Mouse (Mus musculus): ENCODE data around the gene Ptprt. TPM values are rescaled to one million over a fixed set of nuclear protein-coding genes. Genes with fewer than 3 reads are reported as not detected.
"Not testable (repeated sequence)": the region's sequence is repeated elsewhere in the genome, so short reads cannot be mapped to it uniquely, and the experiment has no call there.

Ptprt gene
- polyA plus RNA-seq, 1 experiment from 2014 or later: 2.4 TPM

- Histone ChIP-seq H3K4me1 (ENCODE audit: control insufficient read depth, insufficient read depth, low read length) (no peaks in the 10 kb centered on the region), H3K4me2 (ENCODE audit: low read depth, severe bottlenecking) (no peak overlapping the region), H3K9ac (ENCODE audit: low read length) (no peak overlapping the region), H3K36me3 (ENCODE audit: control insufficient read depth, insufficient read depth, low read length) (no peaks in the 10 kb centered on the region), H3K4me3 (ENCODE audit: low read depth, low read length) (no peak overlapping the region), H3K27me3 (ENCODE audit: control insufficient read depth, insufficient read depth, low read length) (no peaks in the 10 kb centered on the region), H3K27ac (replicated peaks; ENCODE audit: low read depth, low read length) (no peak overlapping the region), H3K9me3 (ENCODE audit: control insufficient read depth, low read length) (no peaks in the 10 kb centered on the region)
- DNase-seq (ENCODE audit: low spot score) (no peak), ATAC-seq (ENCODE audit: insufficient number of reproducible peaks, low FRiP score, low TSS enrichment, low read depth) (no peak)
- WGBS: 21% methylated on average over 2 of the region's 2 CpGs
Measured at GRCm38 (mm10) chr2:162212397-162212796, 448.6 kb downstream of the Ptprt start.

GRCm38 (mm10) chr2:162210564-162210963 is 450.4 kb downstream of the Ptprt start:
- H3K9me3 ChIP-seq (ENCODE audit: control insufficient read depth, low read length): no peaks in the 10 kb centered on the region
- H3K4me3 ChIP-seq (ENCODE audit: low read depth, low read length): no peak overlapping the region
- H3K4me2 ChIP-seq (ENCODE audit: low read depth, severe bottlenecking): no peak overlapping the region
- H3K36me3 ChIP-seq (ENCODE audit: control insufficient read depth, insufficient read depth, low read length): no peaks in the 10 kb centered on the region
- ATAC-seq (ENCODE audit: insufficient number of reproducible peaks, low FRiP score, low TSS enrichment, low read depth): no peak
- no peak overlapping the region for H3K27ac ChIP-seq (replicated peaks; ENCODE audit: low read depth, low read length)
- no peak for DNase-seq (ENCODE audit: low spot score)
- H3K4me1 ChIP-seq (ENCODE audit: control insufficient read depth, insufficient read depth, low read length): no peaks in the 10 kb centered on the region
- WGBS: 77% methylated on average over 6 of the region's 6 CpGs
- no peak overlapping the region for H3K9ac ChIP-seq (ENCODE audit: low read length)
- no peaks in the 10 kb centered on the region for H3K27me3 ChIP-seq (ENCODE audit: control insufficient read depth, insufficient read depth, low read length)

- DNase-seq (ENCODE audit: low spot score) (no peak), ATAC-seq (ENCODE audit: insufficient number of reproducible peaks, low FRiP score, low TSS enrichment, low read depth) (no peak)
- WGBS: 85% methylated on average over 5 of the region's 5 CpGs
Measured at GRCm38 (mm10) chr2:162197316-162197715, 463.6 kb downstream of the Ptprt start.

GRCm38 (mm10) chr2:162182621-162183475 is 478.1 kb downstream of the Ptprt start:
- Histone ChIP-seq H3K36me3 (ENCODE audit: control insufficient read depth, insufficient read depth, low read length) (no peaks in the 10 kb centered on the region), H3K4me3 (ENCODE audit: low read depth, low read length) (no peak overlapping the region), H3K27ac (replicated peaks; ENCODE audit: low read depth, low read length) (no peak overlapping the region), H3K27me3 (ENCODE audit: control insufficient read depth, insufficient read depth, low read length) (no peaks in the 10 kb centered on the region), H3K9ac (ENCODE audit: low read length) (no peak overlapping the region), H3K4me1 (ENCODE audit: control insufficient read depth, insufficient read depth, low read length) (no peaks in the 10 kb centered on the region), H3K9me3 (ENCODE audit: control insufficient read depth, low read length) (no peaks in the 10 kb centered on the region), H3K4me2 (ENCODE audit: low read depth, severe bottlenecking) (no peak overlapping the region)
- no peak for ATAC-seq (ENCODE audit: insufficient number of reproducible peaks, low FRiP score, low TSS enrichment, low read depth)
- no peak for DNase-seq (ENCODE audit: low spot score)
- WGBS: 86% methylated on average over 20 of the region's 20 CpGs

More at GRCm38 (mm10) chr2:162197316-162197715, 463.6 kb downstream of the Ptprt start:
- no peaks in the 10 kb centered on the region for H3K36me3 ChIP-seq (ENCODE audit: control insufficient read depth, insufficient read depth, low read length)
- H3K9me3 ChIP-seq (ENCODE audit: control insufficient read depth, low read length): no peaks in the 10 kb centered on the region
- no peaks in the 10 kb centered on the region for H3K27me3 ChIP-seq (ENCODE audit: control insufficient read depth, insufficient read depth, low read length)
- H3K9ac ChIP-seq (ENCODE audit: low read length): no peak overlapping the region
- no peak overlapping the region for H3K27ac ChIP-seq (replicated peaks; ENCODE audit: low read depth, low read length)
- H3K4me2 ChIP-seq (ENCODE audit: low read depth, severe bottlenecking): no peak overlapping the region
- H3K4me1 ChIP-seq (ENCODE audit: control insufficient read depth, insufficient read depth, low read length): no peaks in the 10 kb centered on the region
- no peak overlapping the region for H3K4me3 ChIP-seq (ENCODE audit: low read depth, low read length)

GRCm38 (mm10) chr2:162181826-162182225 is 479.1 kb downstream of the Ptprt start:
- DNase-seq (ENCODE audit: low spot score): no peak
- no peaks in the 10 kb centered on the region for H3K9me3 ChIP-seq (ENCODE audit: control insufficient read depth, low read length)
- no peaks in the 10 kb centered on the region for H3K36me3 ChIP-seq (ENCODE audit: control insufficient read depth, insufficient read depth, low read length)
- H3K4me1 ChIP-seq (ENCODE audit: control insufficient read depth, insufficient read depth, low read length): no peaks in the 10 kb centered on the region
- no peak overlapping the region for H3K4me2 ChIP-seq (ENCODE audit: low read depth, severe bottlenecking)
- H3K27me3 ChIP-seq (ENCODE audit: control insufficient read depth, insufficient read depth, low read length): no peaks in the 10 kb centered on the region
- WGBS: 93% methylated on average over 2 of the region's 2 CpGs
- H3K9ac ChIP-seq (ENCODE audit: low read length): no peak overlapping the region
- no peak for ATAC-seq (ENCODE audit: insufficient number of reproducible peaks, low FRiP score, low TSS enrichment, low read depth)
- no peak overlapping the region for H3K27ac ChIP-seq (replicated peaks; ENCODE audit: low read depth, low read length)
- H3K4me3 ChIP-seq (ENCODE audit: low read depth, low read length): no peak overlapping the region

- Histone ChIP-seq H3K27ac (replicated peaks; ENCODE audit: low read depth, low read length) (no peak overlapping the region), H3K9ac (ENCODE audit: low read length) (no peak overlapping the region), H3K4me1 (ENCODE audit: control insufficient read depth, insufficient read depth, low read length) (no peaks in the 10 kb centered on the region), H3K36me3 (ENCODE audit: control insufficient read depth, insufficient read depth, low read length) (no peaks in the 10 kb centered on the region), H3K9me3 (ENCODE audit: control insufficient read depth, low read length) (no peaks in the 10 kb centered on the region), H3K4me2 (ENCODE audit: low read depth, severe bottlenecking) (no peak overlapping the region), H3K27me3 (ENCODE audit: control insufficient read depth, insufficient read depth, low read length) (no peaks in the 10 kb centered on the region), H3K4me3 (ENCODE audit: low read depth, low read length) (no peak overlapping the region)
- DNase-seq (ENCODE audit: low spot score) (no peak), ATAC-seq (ENCODE audit: insufficient number of reproducible peaks, low FRiP score, low TSS enrichment, low read depth) (no peak)
- 61% methylated on average over 1 of the region's 1 CpGs for WGBS
Measured at GRCm38 (mm10) chr2:162172529-162172928, 488.4 kb downstream of the Ptprt start.

GRCm38 (mm10) chr2:162141845-162142411 is 519.0 kb downstream of the Ptprt start:
- Histone ChIP-seq H3K4me3 (ENCODE audit: low read depth, low read length) (no peak overlapping the region), H3K4me2 (ENCODE audit: low read depth, severe bottlenecking) (no peak overlapping the region), H3K27ac (replicated peaks; ENCODE audit: low read depth, low read length) (no peak overlapping the region), H3K27me3 (ENCODE audit: control insufficient read depth, insufficient read depth, low read length) (no peaks in the 10 kb centered on the region), H3K4me1 (ENCODE audit: control insufficient read depth, insufficient read depth, low read length) (no peaks in the 10 kb centered on the region), H3K36me3 (ENCODE audit: control insufficient read depth, insufficient read depth, low read length) (no peaks in the 10 kb centered on the region), H3K9me3 (ENCODE audit: control insufficient read depth, low read length) (no peaks in the 10 kb centered on the region), H3K9ac (ENCODE audit: low read length) (no peak overlapping the region)
- WGBS: 86% methylated on average over 3 of the region's 3 CpGs
- ATAC-seq (ENCODE audit: insufficient number of reproducible peaks, low FRiP score, low TSS enrichment, low read depth): no peak
- no peak for DNase-seq (ENCODE audit: low spot score)

GRCm38 (mm10) chr2:162136176-162136575 is 524.8 kb downstream of the Ptprt start:
- H3K4me3 ChIP-seq (ENCODE audit: low read depth, low read length); H3K27ac ChIP-seq (replicated peaks; ENCODE audit: low read depth, low read length); ATAC-seq (ENCODE audit: insufficient number of reproducible peaks, low FRiP score, low TSS enrichment, low read depth); H3K27me3 ChIP-seq (ENCODE audit: control insufficient read depth, insufficient read depth, low read length); H3K4me2 ChIP-seq (ENCODE audit: low read depth, severe bottlenecking); H3K4me1 ChIP-seq (ENCODE audit: control insufficient read depth, insufficient read depth, low read length); H3K9ac ChIP-seq (ENCODE audit: low read length); DNase-seq (ENCODE audit: low spot score); H3K9me3 ChIP-seq (ENCODE audit: control insufficient read depth, low read length); H3K36me3 ChIP-seq (ENCODE audit: control insufficient read depth, insufficient read depth, low read length): not testable (repeated sequence)
- 93% methylated on average over 3 of the region's 3 CpGs for WGBS
